Mouse (Mus musculus): ENCODE results near the gene Vav3. TPM values are rescaled to one million over a fixed set of nuclear protein-coding genes. Genes with fewer than 3 reads are reported as not detected.

Gene Vav3
- total and polyA plus RNA-seq, 3 experiments, result 1.7 to 5.0 (median 4.4) TPM

- H3K27me3 ChIP-seq (ENCODE audit: control insufficient read depth, insufficient read depth, low read length), result no peaks in the 10 kb centered on the region
- no peak overlapping the region for H3K9ac ChIP-seq (ENCODE audit: low read depth, low read length)
- H3K79me2 ChIP-seq (replicated peaks; ENCODE audit: control insufficient read depth, insufficient read depth, low read length), result no peaks in the 10 kb centered on the region
- TF ChIP-seq CTCF (IDR thresholded peaks at IDR 0.05) (no peak), POLR2A (IDR thresholded peaks at IDR 0.05; ENCODE audit: insufficient read depth, low read depth, low read length) (no peak), EP300 (IDR thresholded peaks at IDR 0.05; ENCODE audit: insufficient read depth, low read depth, low read length) (no peak)
- no peak for DNase-seq
- peaks cover 2% of the 10 kb centered on the region; the same call in 1 of the 2 replicates for H3K4me1 ChIP-seq (ENCODE audit: control insufficient read depth, insufficient read depth, low read length)
- no peaks in the 10 kb centered on the region for H3K36me3 ChIP-seq (ENCODE audit: control insufficient read depth, insufficient read depth, low read length)
- H3K4me3 ChIP-seq, result no peak overlapping the region
- H3K27ac ChIP-seq, result no peak overlapping the region
- intact Hi-C loops (cut with DNase I), result no loop called here
Observed at GRCm38 (mm10) chr3:109322225-109322624, 18.2 kb upstream of the Vav3 start.

GRCm38 (mm10) chr3:109323447-109324300 lies 16.8 kb upstream of the Vav3 start:
- 54% methylated on average over 7 of the region's 7 CpGs for WGBS
- no peak for TF ChIP-seq POLR2A (IDR thresholded peaks at IDR 0.05; ENCODE audit: insufficient read depth, low read depth, low read length)
- TF ChIP-seq EP300 (IDR thresholded peaks at IDR 0.05; ENCODE audit: insufficient read depth, low read depth, low read length), result no peak
- TF ChIP-seq CTCF (IDR thresholded peaks at IDR 0.05), result no peak
- no peaks in the 10 kb centered on the region for H3K36me3 ChIP-seq (ENCODE audit: control insufficient read depth, insufficient read depth, low read length)
- H3K27me3 ChIP-seq (ENCODE audit: control insufficient read depth, insufficient read depth, low read length), result no peaks in the 10 kb centered on the region
- H3K4me3 ChIP-seq, result no peak overlapping the region
- H3K27ac ChIP-seq, result no peak overlapping the region
- H3K79me2 ChIP-seq (replicated peaks; ENCODE audit: control insufficient read depth, insufficient read depth, low read length), result no peaks in the 10 kb centered on the region
- intact Hi-C loops (cut with DNase I), result no loop called here
- H3K4me1 ChIP-seq (ENCODE audit: control insufficient read depth, insufficient read depth, low read length), result peaks cover 2% of the 10 kb centered on the region; the same call in 1 of the 2 replicates
- no peak for DNase-seq
- no peak overlapping the region for H3K9ac ChIP-seq (ENCODE audit: low read depth, low read length)

DNA sequence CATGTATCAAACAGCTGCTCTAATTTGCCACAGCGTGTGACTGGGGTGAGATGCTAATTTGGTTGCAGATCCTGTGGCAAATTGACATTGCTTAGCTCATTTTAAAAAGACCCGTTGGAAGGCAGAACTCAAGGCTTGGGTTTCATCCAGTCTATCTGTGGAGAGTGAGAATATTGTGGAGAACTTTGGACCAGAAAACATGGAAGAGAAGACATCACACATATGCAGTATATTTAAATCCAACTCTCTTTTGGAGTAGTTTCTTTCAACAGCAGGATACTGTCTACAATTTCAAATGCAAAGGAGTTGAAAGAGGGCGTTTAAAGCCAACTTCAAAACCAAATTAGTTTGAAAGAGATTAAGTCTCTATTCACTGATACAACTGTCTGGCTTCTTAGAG lies 13.3 kb upstream of the Vav3 start:
- H3K9ac ChIP-seq (ENCODE audit: low read depth, low read length), result no peak overlapping the region
- TF ChIP-seq POLR2A (IDR thresholded peaks at IDR 0.05; ENCODE audit: insufficient read depth, low read depth, low read length) (no peak), CTCF (IDR thresholded peaks at IDR 0.05) (no peak), EP300 (IDR thresholded peaks at IDR 0.05; ENCODE audit: insufficient read depth, low read depth, low read length) (no peak)
- intact Hi-C loops (cut with DNase I), result no loop called here
- no peaks in the 10 kb centered on the region for H3K36me3 ChIP-seq (ENCODE audit: control insufficient read depth, insufficient read depth, low read length)
- no peaks in the 10 kb centered on the region for H3K27me3 ChIP-seq (ENCODE audit: control insufficient read depth, insufficient read depth, low read length)
- 60% methylated on average over 3 of the region's 3 CpGs for WGBS
- no peak for DNase-seq
- no peak overlapping the region for H3K27ac ChIP-seq
- H3K79me2 ChIP-seq (replicated peaks; ENCODE audit: control insufficient read depth, insufficient read depth, low read length), result no peaks in the 10 kb centered on the region
- no peak overlapping the region for H3K4me3 ChIP-seq
- peaks cover 2% of the 10 kb centered on the region; the same call in 1 of the 2 replicates for H3K4me1 ChIP-seq (ENCODE audit: control insufficient read depth, insufficient read depth, low read length)

GRCm38 (mm10) chr3:109332755-109333154 lies 7.7 kb upstream of the Vav3 start:
- H3K27me3 ChIP-seq (ENCODE audit: control insufficient read depth, insufficient read depth, low read length), result no peaks in the 10 kb centered on the region
- WGBS, result 86% methylated on average over 5 of the region's 5 CpGs
- H3K79me2 ChIP-seq (replicated peaks; ENCODE audit: control insufficient read depth, insufficient read depth, low read length), result no peaks in the 10 kb centered on the region
- DNase-seq, result no peak
- H3K4me3 ChIP-seq, result no peak overlapping the region
- no peaks in the 10 kb centered on the region for H3K36me3 ChIP-seq (ENCODE audit: control insufficient read depth, insufficient read depth, low read length)
- intact Hi-C loops (cut with DNase I), result no loop called here
- no peaks in the 10 kb centered on the region for H3K4me1 ChIP-seq (ENCODE audit: control insufficient read depth, insufficient read depth, low read length)
- TF ChIP-seq POLR2A (IDR thresholded peaks at IDR 0.05; ENCODE audit: insufficient read depth, low read depth, low read length) (no peak), CTCF (IDR thresholded peaks at IDR 0.05) (no peak), EP300 (IDR thresholded peaks at IDR 0.05; ENCODE audit: insufficient read depth, low read depth, low read length) (no peak)
- H3K9ac ChIP-seq (ENCODE audit: low read depth, low read length), result no peak overlapping the region
- no peak overlapping the region for H3K27ac ChIP-seq

DNA sequence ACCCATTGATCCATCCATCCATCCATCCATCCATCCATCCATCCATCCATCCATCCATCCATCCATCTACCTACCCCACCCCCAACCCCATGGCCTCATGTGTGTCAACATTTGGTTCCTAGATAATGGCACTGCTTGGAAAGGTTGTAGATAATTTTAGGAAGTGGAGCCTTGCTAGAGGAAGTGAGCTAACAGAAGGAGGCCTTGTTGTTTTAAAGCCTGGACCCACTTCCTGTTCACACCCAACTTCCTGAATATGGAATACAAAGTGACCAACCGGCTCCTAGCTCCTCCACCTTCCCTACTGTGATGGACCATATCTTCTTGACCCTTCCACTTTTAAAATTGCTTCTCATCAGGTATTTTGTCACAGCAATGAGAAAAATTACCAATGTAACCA lies 5.0 kb upstream of the Vav3 start:
- H3K36me3 ChIP-seq (ENCODE audit: control insufficient read depth, insufficient read depth, low read length), result no peaks in the 10 kb centered on the region
- no peak overlapping the region for H3K4me3 ChIP-seq
- intact Hi-C loops (cut with DNase I), result no loop called here
- TF ChIP-seq CTCF (IDR thresholded peaks at IDR 0.05) (no peak), POLR2A (IDR thresholded peaks at IDR 0.05; ENCODE audit: insufficient read depth, low read depth, low read length) (no peak), EP300 (IDR thresholded peaks at IDR 0.05; ENCODE audit: insufficient read depth, low read depth, low read length) (no peak)
- no peaks in the 10 kb centered on the region for H3K27me3 ChIP-seq (ENCODE audit: control insufficient read depth, insufficient read depth, low read length)
- DNase-seq, result no peak
- no peak overlapping the region for H3K9ac ChIP-seq (ENCODE audit: low read depth, low read length)
- WGBS, result 50% methylated on average over 1 of the region's 1 CpGs
- peaks cover 1% of the 10 kb centered on the region; the same call in 1 of the 2 replicates for H3K4me1 ChIP-seq (ENCODE audit: control insufficient read depth, insufficient read depth, low read length)
- H3K79me2 ChIP-seq (replicated peaks; ENCODE audit: control insufficient read depth, insufficient read depth, low read length), result no peaks in the 10 kb centered on the region
- H3K27ac ChIP-seq, result no peak overlapping the region

DNA sequence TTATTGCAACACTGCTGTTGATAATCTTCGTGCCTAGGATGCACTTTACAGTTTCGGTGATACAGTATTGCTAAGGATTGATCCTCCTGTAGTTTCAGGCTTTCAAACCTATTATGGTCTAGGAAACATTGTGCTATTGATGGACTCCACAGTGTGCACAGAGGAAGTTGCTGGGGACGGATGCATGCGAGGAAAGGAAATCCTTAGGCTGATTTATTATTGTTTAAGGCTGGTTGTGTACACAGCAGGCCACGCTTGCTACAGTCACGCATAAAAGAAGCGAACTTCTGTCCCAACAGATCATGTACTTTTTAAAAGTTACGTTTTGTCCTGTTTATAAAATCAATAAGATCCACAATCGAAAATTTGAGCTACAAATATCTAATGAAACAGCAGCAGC lies 1.2 kb upstream of the Vav3 start:
- peaks cover 1% of the 10 kb centered on the region; the same call in 1 of the 2 replicates for H3K4me1 ChIP-seq (ENCODE audit: control insufficient read depth, insufficient read depth, low read length)
- intact Hi-C loops (cut with DNase I), result no loop called here
- TF ChIP-seq CTCF (IDR thresholded peaks at IDR 0.05) (no peak), EP300 (IDR thresholded peaks at IDR 0.05; ENCODE audit: insufficient read depth, low read depth, low read length) (no peak), POLR2A (IDR thresholded peaks at IDR 0.05; ENCODE audit: insufficient read depth, low read depth, low read length) (no peak)
- H3K36me3 ChIP-seq (ENCODE audit: control insufficient read depth, insufficient read depth, low read length), result peaks cover 2% of the 10 kb centered on the region
- no peaks in the 10 kb centered on the region for H3K27me3 ChIP-seq (ENCODE audit: control insufficient read depth, insufficient read depth, low read length)
- peak overlapping the region; percentile 85 for H3K27ac ChIP-seq
- WGBS, result 58% methylated on average over 9 of the region's 9 CpGs
- no peak overlapping the region for H3K4me3 ChIP-seq
- no peak for DNase-seq
- 0 out of 2 replicates have a peak overlapping the region, but pooled peaks have one; percentile 17 for H3K9ac ChIP-seq (ENCODE audit: low read depth, low read length)
- 0 out of 2 replicates have a peak, but pooled peaks cover 2% of the 10 kb centered on the region for H3K79me2 ChIP-seq (replicated peaks; ENCODE audit: control insufficient read depth, insufficient read depth, low read length)
